In the genomic region with DNA sequence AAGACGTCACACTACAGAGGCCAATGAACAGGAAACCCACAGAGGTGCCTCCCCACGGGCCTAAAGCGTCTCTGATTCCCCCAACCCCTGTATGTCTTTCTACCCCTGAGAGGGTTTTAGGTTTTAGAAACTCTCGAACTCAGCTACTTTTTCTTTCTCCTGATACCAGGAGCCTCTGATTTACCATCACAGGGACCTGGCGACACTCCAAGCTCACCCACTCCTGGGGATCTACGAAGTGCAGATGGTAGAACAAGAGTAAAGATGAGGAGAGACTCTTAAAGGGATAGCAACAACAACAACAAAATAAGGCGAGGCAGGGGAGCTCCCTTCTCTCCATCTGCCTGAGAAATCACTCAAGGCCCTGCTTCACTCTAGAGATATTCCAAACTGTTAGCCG, we compare ENCODE assay signal across 14 mouse cellular contexts. TPM values are rescaled to one million over a fixed set of nuclear protein-coding genes. Genes with fewer than 3 reads are reported as not detected.
"Had no signal": no experiment of that assay in that cellular context is flagged by ENCODE, and none has a peak within 500 bp of the region (broad histone marks: within the 10 kb centered on the region; RNA-seq: fewer than 3 reads in every experiment).

No protein-coding gene starts in this region.

- DNase-seq: kidney, adult 18-20 months; kidney, adult 9 months; kidney, postnatal 14 days; kidney, postnatal 4 days; layer of hippocampus, adult 9-11 months; liver; lung, adult 18-20 months; lung, postnatal 10 days; lung, postnatal 36 days; retina, postnatal 1 day; thymus, adult 18-20 months; thymus, postnatal 36 days had no signal

RNA-seq across cellular contexts. Expression of gene Tecta, which starts 12.7 kb away (rescaled TPM):
- total RNA-seq: monocyte, adult 5-6 weeks; neutrophil, adult 5-6 weeks had no signal
